Mouse (Mus musculus): ENCODE measurements around the gene Hspa12a.

DNA sequence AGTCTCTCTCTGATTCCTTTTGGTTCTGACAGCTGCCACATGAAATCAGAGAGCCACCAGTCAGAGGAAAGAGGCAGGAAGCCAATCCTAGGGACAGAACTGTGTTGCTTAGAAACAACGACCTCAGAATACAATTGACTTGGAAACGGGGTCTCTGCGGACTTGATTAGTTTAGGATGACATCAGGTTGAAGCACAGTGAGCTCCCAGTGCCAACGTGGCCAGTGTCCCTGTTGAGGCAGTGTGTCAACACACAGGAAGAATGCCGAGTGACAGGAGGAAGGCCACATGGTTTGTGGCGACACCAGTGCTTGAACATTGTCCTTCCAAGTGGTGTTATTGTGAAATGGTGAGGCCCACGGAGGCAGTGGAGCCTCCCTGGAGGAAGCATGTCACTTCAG is 159.5 kb downstream of the Hspa12a start:
- TF ChIP-seq POLR2A (IDR thresholded peaks at IDR 0.05; ENCODE audit: control insufficient read depth, low read depth, low read length) (peak; percentile 12; the same call in 1 of the 2 replicates), CTCF (IDR thresholded peaks at IDR 0.05; ENCODE audit: control insufficient read depth, insufficient read depth, insufficient replicate concordance, low read depth, low read length) (no peak)

Data from testis, adult 2 months (tissue).